Comparison of ENCODE assay signal across 10 mouse cellular contexts in the genomic region with DNA sequence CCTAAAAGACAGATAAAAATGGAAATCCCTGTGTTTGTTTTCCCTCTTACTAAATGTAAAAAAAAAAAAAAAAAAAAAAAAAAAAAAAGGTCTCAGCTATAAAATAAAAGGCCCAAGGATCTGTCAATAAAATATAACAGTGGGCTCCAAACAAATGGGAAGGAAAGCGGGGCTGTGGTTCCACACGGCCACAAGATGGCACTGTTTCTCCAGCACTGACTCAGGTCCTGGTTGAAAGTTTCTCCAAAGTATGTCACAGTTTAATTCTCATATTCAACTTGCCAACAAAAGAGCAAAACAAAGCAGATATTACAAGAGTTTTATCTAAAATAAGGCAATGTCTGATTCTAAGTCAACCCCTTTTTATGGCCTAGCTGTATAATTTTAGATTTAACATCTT. TPM values are rescaled to one million over a fixed set of nuclear protein-coding genes. Genes with fewer than 3 reads are reported as not detected.
A peak's percentile ranks its signal among the peaks of the same experiment; 100 is the strongest.
DNase-seq lines count a peak whose midpoint lies in the region; ATAC-seq and TF ChIP-seq lines count a peak whose summit lies in the region.
"Had no signal": no experiment of that assay in that cellular context is flagged by ENCODE, and none has a peak within 500 bp of the region (broad histone marks: within the 10 kb centered on the region; RNA-seq: fewer than 3 reads in every experiment).

No protein-coding gene starts in this region.

- H3K9ac ChIP-seq in kidney, embryonic 14.5 days (ENCODE audit: low read depth, low read length), result no peak overlapping the region
- no peak overlapping the region for H3K9ac ChIP-seq in forebrain, embryonic 15.5 days (replicated peaks)
- no peak overlapping the region for H3K9ac ChIP-seq in hindbrain, embryonic 14.5 days
- no peak overlapping the region for H3K9ac ChIP-seq in midbrain, postnatal 0 days (replicated peaks; ENCODE audit: low read length, poor library complexity, severe bottlenecking)
- H3K9ac ChIP-seq: embryonic facial prominence, embryonic 12.5 days; stomach, embryonic 15.5 days had no signal

- no peak overlapping the region for H3K27ac ChIP-seq in kidney, embryonic 14.5 days (ENCODE audit: low read depth, low read length)
- H3K27ac ChIP-seq in forebrain, embryonic 15.5 days (replicated peaks), result no peak overlapping the region
- H3K27ac ChIP-seq in hindbrain, embryonic 14.5 days, result no peak overlapping the region
- H3K27ac ChIP-seq in midbrain, postnatal 0 days (ENCODE audit: low read depth, low read length), result no peak overlapping the region
- H3K27ac ChIP-seq: embryonic facial prominence, embryonic 12.5 days; stomach, embryonic 15.5 days had no signal

- H3K4me3 ChIP-seq in kidney, embryonic 14.5 days (ENCODE audit: low read length), result no peak overlapping the region
- H3K4me3 ChIP-seq in forebrain, embryonic 15.5 days, result no peak overlapping the region
- no peak overlapping the region for H3K4me3 ChIP-seq in hindbrain, embryonic 14.5 days (replicated peaks; ENCODE audit: low read length)
- H3K4me3 ChIP-seq in midbrain, postnatal 0 days (ENCODE audit: low read depth, low read length), result no peak overlapping the region
- H3K4me3 ChIP-seq: embryonic facial prominence, embryonic 12.5 days; stomach, embryonic 15.5 days had no signal

- H3K9me3 ChIP-seq in kidney, embryonic 14.5 days (ENCODE audit: control insufficient read depth, low read length), result no peaks in the 10 kb centered on the region
- H3K9me3 ChIP-seq in forebrain, embryonic 15.5 days, result no peaks in the 10 kb centered on the region
- no peaks in the 10 kb centered on the region for H3K9me3 ChIP-seq in hindbrain, embryonic 14.5 days (ENCODE audit: control insufficient read depth, low read length)
- H3K9me3 ChIP-seq in midbrain, postnatal 0 days (ENCODE audit: low read length), result no peaks in the 10 kb centered on the region
- H3K9me3 ChIP-seq: embryonic facial prominence, embryonic 12.5 days; stomach, embryonic 15.5 days had no signal

- H3K36me3 ChIP-seq in kidney, embryonic 14.5 days (ENCODE audit: control insufficient read depth, insufficient read depth, low read length), result no peaks in the 10 kb centered on the region
- no peaks in the 10 kb centered on the region for H3K36me3 ChIP-seq in forebrain, embryonic 15.5 days
- H3K36me3 ChIP-seq in hindbrain, embryonic 14.5 days (replicated peaks; ENCODE audit: control insufficient read depth, insufficient read depth), result no peaks in the 10 kb centered on the region
- H3K36me3 ChIP-seq in midbrain, postnatal 0 days (ENCODE audit: insufficient read depth, low read length), result no peaks in the 10 kb centered on the region
- H3K36me3 ChIP-seq: embryonic facial prominence, embryonic 12.5 days; stomach, embryonic 15.5 days had no signal

- no peak overlapping the region for H3K4me2 ChIP-seq in kidney, embryonic 14.5 days (replicated peaks; ENCODE audit: low read depth, low read length)
- no peak overlapping the region for H3K4me2 ChIP-seq in forebrain, embryonic 15.5 days (replicated peaks)
- H3K4me2 ChIP-seq in hindbrain, embryonic 14.5 days (replicated peaks), result no peak overlapping the region
- no peak overlapping the region for H3K4me2 ChIP-seq in midbrain, postnatal 0 days (ENCODE audit: low read depth, low read length, poor library complexity, severe bottlenecking)
- H3K4me2 ChIP-seq: embryonic facial prominence, embryonic 12.5 days; stomach, embryonic 15.5 days had no signal

- whole genome bisulfite sequencing in kidney, embryonic 14.5 days, result 4% methylated on average over 2 of the region's 2 CpGs
- 0% methylated on average over 2 of the region's 2 CpGs for WGBS in forebrain, embryonic 15.5 days
- WGBS in hindbrain, embryonic 14.5 days, result 4% methylated on average over 2 of the region's 2 CpGs
- 3% methylated on average over 2 of the region's 2 CpGs for WGBS in midbrain, postnatal 0 days

- intact Hi-C loops in left cerebral cortex, postnatal 14 days (cut with DNase I), result loop anchor here (2.0 to 10.0 kb wide), 4 partner anchors 89 to 303 kb away; a partner anchor contains a TSS

- DNase-seq in kidney, adult 18-20 months, result peak; percentile 71
- DNase-seq in c-Kit-positive CD71-positive TER-119-negative erythroid progenitor cells, embryonic 14.5 days (ENCODE audit: low read depth), result peak; percentile 29
- peak; percentile 89 for DNase-seq in hindbrain, embryonic 14.5 days (ENCODE audit: low spot score)
- peak; percentile 63 to 81 for DNase-seq in left cerebral cortex, postnatal 14 days (ENCODE audit: low spot score in 2 of 2)
- peak; percentile 82 for DNase-seq in midbrain, postnatal 0 days (ENCODE audit: low spot score)
- DNase-seq in spleen, postnatal 10 days (ENCODE audit: low spot score in 2 of 2), result peak; percentile 13 to 74

- no peak for ATAC-seq in kidney, embryonic 14.5 days (ENCODE audit: low FRiP score, low TSS enrichment)
- peak; percentile 84 for ATAC-seq in forebrain, embryonic 15.5 days (replicated peaks)
- ATAC-seq in hindbrain, embryonic 14.5 days (ENCODE audit: low FRiP score), result no peak
- peak; percentile 54; the same call in 1 of the 2 replicates for ATAC-seq in midbrain, postnatal 0 days (ENCODE audit: low FRiP score)

- H3K4me1 ChIP-seq in kidney, embryonic 14.5 days (ENCODE audit: control insufficient read depth, insufficient read depth, low read length), result no peaks in the 10 kb centered on the region
- no peaks in the 10 kb centered on the region for H3K4me1 ChIP-seq in forebrain, embryonic 15.5 days
- H3K4me1 ChIP-seq in hindbrain, embryonic 14.5 days (replicated peaks; ENCODE audit: control insufficient read depth, insufficient read depth, low read length), result no peaks in the 10 kb centered on the region
- no peaks in the 10 kb centered on the region for H3K4me1 ChIP-seq in midbrain, postnatal 0 days (ENCODE audit: insufficient read depth, low read length)
- H3K4me1 ChIP-seq: embryonic facial prominence, embryonic 12.5 days; stomach, embryonic 15.5 days had no signal

- TF ChIP-seq CTCF in midbrain, postnatal 0 days (IDR thresholded peaks at IDR 0.05), result peak; percentile 94

- H3K27me3 ChIP-seq in kidney, embryonic 14.5 days (ENCODE audit: control insufficient read depth, insufficient read depth, low read length), result no peaks in the 10 kb centered on the region
- H3K27me3 ChIP-seq in forebrain, embryonic 15.5 days, result no peaks in the 10 kb centered on the region
- H3K27me3 ChIP-seq in hindbrain, embryonic 14.5 days (ENCODE audit: control insufficient read depth, insufficient read depth, low read length), result no peaks in the 10 kb centered on the region
- no peaks in the 10 kb centered on the region for H3K27me3 ChIP-seq in midbrain, postnatal 0 days (ENCODE audit: insufficient read depth, low read length)
- H3K27me3 ChIP-seq: stomach, embryonic 15.5 days had no signal

RNA-seq across cellular contexts. Expression of a gene that starts 43.8 kb away (rescaled TPM):
- polyA plus RNA-seq in kidney, embryonic 14.5 days (2014; fragmentation: Nextera tagmentation; extraction: Ambion mirVana), result 1.8 and 3.1 TPM in 2 replicates
- polyA plus RNA-seq in forebrain, embryonic 15.5 days (2015; fragmentation: Nextera tagmentation; extraction: Ambion mirVana), result 0.17 and 0.42 TPM in 2 replicates
- 1.3 and 1.5 TPM in 2 replicates for polyA plus RNA-seq in hindbrain, embryonic 14.5 days (2014; fragmentation: Nextera tagmentation; extraction: Ambion mirVana)
- 1 to 10 TPM in 1 of 2 experiments, under 1 TPM in 1; 0.40 to 1.8 TPM for total RNA-seq in left cerebral cortex, postnatal 14 days (2021)
- 0.19 and 0.66 TPM in 2 replicates for total RNA-seq in midbrain, postnatal 0 days (2014; rRNA removed)
- 1.4 and 1.9 TPM in 2 replicates for polyA plus RNA-seq in midbrain, postnatal 0 days (2015; fragmentation: Nextera tagmentation; extraction: Ambion mirVana)

Comparison
In these comparisons a context has a peak if more than half of its experiments do, and no peak if none do; other contexts are left out.
1. DNase-seq: peak in every context shown above with its lines; median percentile 89 in hindbrain, embryonic 14.5 days; 82 in midbrain, postnatal 0 days; 72 in left cerebral cortex, postnatal 14 days; 71 in kidney, adult 18-20 months; 44 in spleen, postnatal 10 days; 29 in c-Kit-positive CD71-positive TER-119-negative erythroid progenitor cells, embryonic 14.5 days.
2. ATAC-seq: peak in forebrain, embryonic 15.5 days (single experiment) and midbrain, postnatal 0 days (single experiment); none in kidney, embryonic 14.5 days (single experiment) and hindbrain, embryonic 14.5 days (single experiment).